Mouse (Mus musculus) cerebellum, postnatal 36 days (tissue): ENCODE measurements around the gene Il9r.
"Not testable (repeated sequence)": the region's sequence is repeated elsewhere in the genome, so short reads cannot be mapped to it uniquely, and the experiment has no call there.

Source experiments
- DNase-seq, 2 experiments: peaks; one replicate each; pipeline ENCODE4 v3.0.0; 2021 to 2022; ENCODE audit warnings: mixed read lengths in 2 of 2

Il9r gene

DNA sequence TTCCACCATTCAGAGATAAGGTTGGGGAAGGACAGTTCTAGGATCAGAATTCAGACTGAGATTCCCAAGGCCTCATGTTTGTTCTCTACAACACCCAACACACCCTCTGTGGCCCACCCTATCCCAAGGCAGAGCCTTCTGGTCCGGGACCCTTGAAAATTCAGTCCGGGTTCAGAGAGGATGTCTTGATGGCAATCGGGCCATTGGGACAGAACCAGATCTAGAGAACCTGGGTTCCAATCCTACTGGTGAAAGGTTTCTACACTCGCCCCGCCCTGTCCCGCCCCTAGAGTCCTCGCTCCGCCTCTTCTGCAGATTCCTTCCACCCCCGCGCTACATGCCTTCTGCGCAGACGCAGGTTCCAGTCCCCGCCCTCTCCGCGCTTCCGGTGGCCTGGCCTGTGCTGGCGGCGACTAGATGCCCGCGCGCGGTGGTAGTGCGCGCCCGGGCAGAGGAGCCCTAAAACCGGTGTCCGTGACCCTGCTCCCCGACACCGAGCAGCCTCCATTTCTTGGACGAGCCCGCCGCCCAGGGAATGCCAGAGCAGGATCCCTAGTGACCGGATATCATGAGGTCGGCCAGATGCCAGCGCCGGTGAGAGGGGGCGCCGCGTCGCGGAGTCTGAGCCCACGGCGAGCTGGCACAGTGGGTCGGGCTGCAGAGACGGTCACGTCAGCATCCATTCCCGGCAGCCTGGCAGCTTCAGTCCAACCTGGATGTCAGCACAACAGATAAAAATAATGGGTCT, 26.2 kb upstream of the Il9r start, which contains the start of gene Mpg:
Gene Mpg, plus strand, starts transcription at position 382 of the 748 bp plus-strand sequence.
- peak; percentile 86 to 90 for DNase-seq

- no peak for DNase-seq
These were observed 25.4 kb upstream of the Il9r start for GRCm38 (mm10) chr11:32225222-32226104.

- DNase-seq, result no peak
These were observed 24.5 kb upstream of the Il9r start for GRCm38 (mm10) chr11:32224468-32225139.

DNA sequence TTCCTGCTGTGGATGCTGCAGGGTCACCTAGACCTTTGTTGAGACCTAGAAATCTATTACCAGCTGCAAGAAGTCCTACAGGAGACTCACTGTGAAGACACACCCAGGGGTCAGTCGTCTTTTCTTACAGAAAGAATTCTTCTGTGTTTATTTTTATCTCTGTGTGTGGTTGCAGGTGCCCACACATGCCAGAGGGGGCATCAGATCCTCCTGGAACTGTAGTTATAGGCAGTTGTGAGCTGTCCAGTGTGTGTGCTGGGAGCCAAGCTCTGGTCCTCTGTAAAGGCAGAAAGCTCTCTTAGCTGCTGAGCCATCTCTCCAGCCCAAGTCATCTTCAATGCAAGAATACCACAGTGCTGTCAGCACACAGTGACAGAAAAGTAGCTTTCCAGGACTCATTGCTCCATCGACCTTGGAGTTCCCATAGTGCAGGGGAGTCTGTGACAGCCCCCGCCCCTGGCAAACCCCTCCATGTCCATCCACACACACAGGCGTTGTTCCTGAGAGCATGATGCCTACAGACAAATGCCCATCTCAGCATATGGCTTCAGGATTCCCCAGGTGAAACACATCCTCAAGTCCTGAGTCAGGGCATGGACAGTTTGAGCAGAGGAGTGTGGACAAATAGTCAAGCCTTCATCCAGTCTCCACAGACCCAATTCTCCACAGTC, 23.4 kb upstream of the Il9r start:
- DNase-seq, result no peak

DNA sequence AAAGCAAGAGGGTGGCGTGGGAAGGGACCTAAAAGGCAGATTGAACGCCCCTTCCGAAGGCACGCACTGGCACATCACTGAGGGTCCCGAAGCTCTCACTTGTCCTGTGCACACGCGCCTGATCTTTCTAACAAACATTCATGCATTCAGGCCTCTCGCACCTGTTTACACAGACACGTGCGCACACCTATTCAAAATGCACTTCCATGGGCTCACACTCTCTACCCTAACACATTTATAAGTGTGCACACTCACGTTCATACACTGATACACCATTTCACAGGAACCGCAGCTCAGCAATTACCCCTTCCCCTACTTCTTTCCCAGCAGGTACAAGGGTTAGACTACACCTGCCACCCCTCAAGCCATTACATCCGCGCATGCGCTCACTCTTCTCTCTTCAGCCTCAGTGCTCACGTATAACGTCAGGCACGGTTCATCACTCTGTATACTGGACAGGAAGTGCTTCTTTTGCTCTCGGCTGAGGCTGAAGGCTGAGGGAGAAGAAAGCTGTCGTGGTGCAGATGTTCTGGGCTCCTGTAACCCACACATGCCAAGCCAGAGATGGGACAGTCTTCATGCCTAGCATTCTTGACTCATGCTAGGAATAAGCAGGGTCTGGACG, 22.6 kb upstream of the Il9r start:
- no peak for DNase-seq

GRCm38 (mm10) chr11:32221951-32222409, 21.9 kb upstream of the Il9r start, which contains the start of gene Rhbdf1:
Gene Rhbdf1, minus strand, starts transcription at chr11:32222300.
- peak in 1 of 2 experiments; percentile 45 for DNase-seq

GRCm38 (mm10) chr11:32221225-32221950, 21.3 kb upstream of the Il9r start:
- no peak for DNase-seq

DNA sequence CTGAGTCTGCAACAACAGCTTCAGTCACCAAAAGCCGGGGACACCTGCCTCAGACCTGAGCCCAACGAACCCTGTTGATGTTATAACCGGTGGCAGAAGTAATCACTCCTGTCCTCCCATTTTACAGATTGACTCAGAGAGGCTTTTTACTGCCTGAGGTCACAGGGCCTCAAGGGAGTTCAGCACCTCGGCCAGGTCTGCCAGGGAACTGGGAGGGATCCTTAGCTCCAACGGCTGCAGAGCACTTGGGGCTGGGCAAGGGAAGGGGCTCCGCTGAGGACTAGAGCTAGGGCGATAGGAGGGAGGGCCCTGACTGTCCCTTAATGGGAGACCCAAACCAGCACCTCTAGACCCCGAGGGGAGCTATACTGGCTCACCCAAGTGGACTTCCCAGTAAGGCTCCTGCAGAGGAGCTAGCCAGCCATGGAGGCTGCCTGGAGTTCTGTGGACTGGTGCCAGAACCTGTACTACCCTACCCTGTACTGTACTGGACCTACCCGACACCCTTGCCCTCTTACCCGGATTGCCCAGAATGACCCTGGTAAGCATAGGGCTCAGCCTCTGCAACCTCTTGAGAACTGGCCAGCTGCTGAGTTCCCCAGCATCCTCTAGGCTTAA, 20.6 kb upstream of the Il9r start:
- DNase-seq, result no peak

DNA sequence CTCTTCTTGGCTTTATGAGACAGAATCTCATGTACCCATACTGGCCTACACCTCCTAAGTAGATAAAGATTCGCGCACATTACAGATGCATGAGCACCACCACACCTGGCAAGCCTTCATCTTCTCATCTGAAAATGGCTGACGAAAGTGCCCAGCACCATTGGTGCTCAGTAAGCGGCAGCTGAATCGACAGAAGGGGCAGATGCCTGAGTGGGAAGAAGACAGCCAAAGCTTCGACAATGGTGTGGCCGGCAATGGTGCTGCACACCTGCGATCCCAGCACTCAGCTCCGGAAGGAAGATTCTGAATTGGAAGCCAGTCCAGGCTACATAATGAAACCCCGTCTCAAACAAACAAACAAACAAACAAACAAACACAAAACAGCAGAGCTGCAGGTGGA, 19.2 kb upstream of the Il9r start:
- DNase-seq, result no peak

GRCm38 (mm10) chr11:32218501-32219050, 18.5 kb upstream of the Il9r start:
- DNase-seq, result peak in 1 of 2 experiments; percentile 4

DNA sequence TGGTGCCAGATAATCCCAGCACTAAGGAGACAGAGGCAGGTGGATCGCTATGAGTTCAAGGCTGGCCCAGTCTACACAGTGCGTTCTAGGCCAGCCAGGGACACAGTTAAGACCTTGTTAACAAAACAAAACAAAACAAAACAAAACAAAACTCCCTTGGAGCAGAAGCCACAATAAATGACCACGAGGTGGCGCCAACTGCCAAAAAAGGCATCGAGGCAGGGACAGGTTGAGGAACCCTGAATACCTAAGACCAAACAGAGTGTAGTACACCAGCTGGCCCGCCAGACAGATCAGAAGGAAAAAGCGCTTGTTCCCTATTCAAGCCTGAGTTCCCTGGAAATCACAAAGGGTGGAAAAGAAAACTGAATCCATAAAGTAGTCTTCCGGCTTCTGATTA, 16.8 kb upstream of the Il9r start:
- DNase-seq, result peak; percentile 79 to 83

GRCm38 (mm10) chr11:32215372-32216162, 15.5 kb upstream of the Il9r start:
- DNase-seq, result peak in 1 of 2 experiments; percentile 6

- DNase-seq, result peak in 1 of 2 experiments; percentile 4
These were observed 10.5 kb upstream of the Il9r start for GRCm38 (mm10) chr11:32210623-32211022.

- peak; percentile 93 to 96 for DNase-seq
These were observed 5.2 kb upstream of the Il9r start, which contains the start of gene Snrnp25 for GRCm38 (mm10) chr11:32205058-32205873. Gene Snrnp25, plus strand, starts transcription at chr11:32205415.

GRCm38 (mm10) chr11:32201922-32202685, 2.0 kb upstream of the Il9r start:
- no peak for DNase-seq

GRCm38 (mm10) chr11:32200992-32201391, 913 bp upstream of the Il9r start:
- not testable (repeated sequence) for DNase-seq

- DNase-seq, result no peak
These were observed 849 bp downstream of the Il9r start for GRCm38 (mm10) chr11:32199230-32199629.
